Mouse (Mus musculus) bone marrow, adult 2 months (tissue): ENCODE measurements at regions not wholly inside any gene's neighbourhood (a gene's known extent, or its start where the extent isn't known, plus 50 kb on each side); places are given as distances from the start of the nearest gene placed in this dataset.

Experiments
- CTCF ChIP-seq: fragments of 200-500 bp; IDR thresholded peaks from 2 replicates; pipeline ENCODE4 v1.5.1; 2011; ENCODE audit warnings: low read length, control low read depth; ENCODE audit not compliant: control insufficient read depth, insufficient read depth
- POLR2A ChIP-seq: fragments of 200-500 bp; IDR thresholded peaks from 2 replicates; pipeline ENCODE4 v1.6.1; 2011; ENCODE audit warnings: low read depth, mild to moderate bottlenecking, control low read depth, low read length, borderline replicate concordance; ENCODE audit not compliant: control insufficient read depth

- TF ChIP-seq POLR2A = no peak
- TF ChIP-seq CTCF = no peak
Observed at GRCm38 (mm10) chr8:81069080-81069840, 54.5 kb upstream of the Usp38 start.
